Mouse (Mus musculus) stomach, postnatal 0 days (tissue): Measurements from ENCODE around the gene Itpa.

ENCODE experiments used
- CTCF ChIP-seq: IDR thresholded peaks from 2 replicates; pipeline ENCODE4 v1.5.1; 2016; ENCODE audit warnings: antibody characterized with exemption, low read depth, mild to moderate bottlenecking, moderate library complexity
- EP300 ChIP-seq: optimal IDR thresholded peaks from 2 replicates; pipeline ENCODE3; 2016; ENCODE audit warnings: antibody characterized with exemption

GRCm38 (mm10) chr2:130655660-130656339 lies 11.6 kb upstream of the Itpa start:
- no peak for TF ChIP-seq EP300
- no peak for TF ChIP-seq CTCF
